Mouse (Mus musculus) inflammation-experienced regulatory T-cells, adult 6 months (primary cell): Measurements from ENCODE around the gene Ulk4. TPM values are rescaled to one million over a fixed set of nuclear protein-coding genes. Genes with fewer than 3 reads are reported as not detected.

Source experiments
- ATAC-seq: one replicate; pipeline ENCODE4 v1.8.0; 2017
- polyA plus RNA-seq, 3 experiments: library from polyadenylated mRNA; unstranded; fragments of 100-300 nt; shearing (Covaris generic); gene quantifications; one replicate each; pipeline ENCODE4 v1.2.1; 2017

Ulk4 gene
- polyA plus RNA-seq = 1 to 10 TPM in 2 of 3 experiments, not detected in 1; 1.6 to 3.8 TPM

- peak; percentile 82 for ATAC-seq
Measured at GRCm38 (mm10) chr9:121277118-121278060, at the start of gene Ulk4. Ulk4 (minus strand) TSS chr9:121277197.

GRCm38 (mm10) chr9:121322034-121322433, 45.0 kb upstream of the Ulk4 start:
- no peak for ATAC-seq

GRCm38 (mm10) chr9:121321118-121321517, 44.1 kb upstream of the Ulk4 start:
- no peak for ATAC-seq

GRCm38 (mm10) chr9:121320433-121320832, 43.4 kb upstream of the Ulk4 start:
- ATAC-seq = no peak

- ATAC-seq = no peak
Measured at GRCm38 (mm10) chr9:121319323-121319966, 42.4 kb upstream of the Ulk4 start.

GRCm38 (mm10) chr9:121316621-121317405, 39.8 kb upstream of the Ulk4 start:
- ATAC-seq = peak; percentile 22

- no peak for ATAC-seq
Measured at GRCm38 (mm10) chr9:121315901-121316595, 39.1 kb upstream of the Ulk4 start.

- peak; percentile 19 for ATAC-seq
Measured at GRCm38 (mm10) chr9:121314541-121315152, 37.6 kb upstream of the Ulk4 start.

GRCm38 (mm10) chr9:121313656-121314374, 36.8 kb upstream of the Ulk4 start:
- peak; percentile 69 for ATAC-seq

GRCm38 (mm10) chr9:121312237-121312891, 35.4 kb upstream of the Ulk4 start:
- ATAC-seq = no peak

GRCm38 (mm10) chr9:121311846-121312236, 34.8 kb upstream of the Ulk4 start:
- no peak for ATAC-seq

- ATAC-seq = no peak
Measured at GRCm38 (mm10) chr9:121310501-121310900, 33.5 kb upstream of the Ulk4 start.

- no peak for ATAC-seq
Measured at GRCm38 (mm10) chr9:121309287-121309686, 32.3 kb upstream of the Ulk4 start.

GRCm38 (mm10) chr9:121305456-121305855, 28.5 kb upstream of the Ulk4 start:
- no peak for ATAC-seq

GRCm38 (mm10) chr9:121304520-121304919, 27.5 kb upstream of the Ulk4 start:
- ATAC-seq = no peak

- no peak for ATAC-seq
Measured at GRCm38 (mm10) chr9:121303748-121304147, 26.8 kb upstream of the Ulk4 start.

GRCm38 (mm10) chr9:121303086-121303485, 26.1 kb upstream of the Ulk4 start:
- no peak for ATAC-seq

- ATAC-seq = no peak
Measured at GRCm38 (mm10) chr9:121302543-121302942, 25.5 kb upstream of the Ulk4 start.

GRCm38 (mm10) chr9:121301041-121301920, 24.3 kb upstream of the Ulk4 start:
- ATAC-seq = no peak
